In the genomic region with DNA sequence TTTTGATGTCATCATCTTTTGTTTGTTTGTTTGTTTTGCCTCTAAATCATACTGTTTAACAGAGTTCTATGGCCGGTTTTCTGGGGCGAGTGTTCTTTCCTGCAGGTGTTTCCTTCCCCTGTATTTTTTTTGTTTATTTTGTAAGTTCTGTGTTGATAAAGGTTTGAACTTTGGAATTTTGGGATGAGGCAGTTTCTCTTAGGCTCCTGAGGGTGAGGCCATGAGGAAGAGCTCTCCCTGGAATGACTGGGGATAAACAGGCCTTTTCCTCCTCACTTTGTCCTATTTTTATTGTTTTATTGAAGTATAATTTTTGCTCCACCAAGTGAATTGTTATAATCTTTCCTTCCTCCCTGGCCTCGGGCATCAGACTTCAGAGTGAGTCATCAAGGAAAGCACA, we compare ENCODE assay signal across 26 mouse cellular contexts. TPM values are rescaled to one million over a fixed set of nuclear protein-coding genes. Genes with fewer than 3 reads are reported as not detected.
A peak's percentile ranks its signal among the peaks of the same experiment; 100 is the strongest.
DNase-seq lines count a peak whose midpoint lies in the region; ATAC-seq and TF ChIP-seq lines count a peak whose summit lies in the region.
"Had no signal": no experiment of that assay in that cellular context is flagged by ENCODE, and none has a peak within 500 bp of the region (broad histone marks: within the 10 kb centered on the region; RNA-seq: fewer than 3 reads in every experiment).

No protein-coding gene starts in this region.

- H3K36me3 ChIP-seq in stomach, embryonic 16.5 days (ENCODE audit: control insufficient read depth, insufficient read depth, low read length) = peaks cover 19% of the 10 kb centered on the region; the same call in 1 of the 2 replicates
- peaks cover 7% of the 10 kb centered on the region; the same call in 1 of the 2 replicates for H3K36me3 ChIP-seq in stomach, postnatal 0 days (ENCODE audit: control insufficient read depth, insufficient read depth, low read length)
- H3K36me3 ChIP-seq in intestine, embryonic 15.5 days = peaks cover 10% of the 10 kb centered on the region

- H3K27me3 ChIP-seq in stomach, embryonic 16.5 days (ENCODE audit: control insufficient read depth, insufficient read depth, low read length) = no peaks in the 10 kb centered on the region
- H3K27me3 ChIP-seq in stomach, postnatal 0 days (ENCODE audit: control insufficient read depth, insufficient read depth, low read length) = no peaks in the 10 kb centered on the region
- H3K27me3 ChIP-seq in intestine, embryonic 15.5 days (replicated peaks) = no peaks in the 10 kb centered on the region
- H3K27me3 ChIP-seq: embryonic facial prominence, embryonic 12.5 days; embryonic facial prominence, embryonic 15.5 days; heart, embryonic 13.5 days; Patski had no signal

- no peak for TF ChIP-seq CTCF in stomach, postnatal 0 days (IDR thresholded peaks at IDR 0.05; ENCODE audit: low read depth)

- no peak for TF ChIP-seq EP300 in stomach, postnatal 0 days (optimal IDR thresholded peaks at IDR 0.05)

- no peak overlapping the region for H3K9ac ChIP-seq in stomach, embryonic 16.5 days (ENCODE audit: low read length)
- H3K9ac ChIP-seq in stomach, postnatal 0 days (ENCODE audit: low read length) = no peak overlapping the region
- no peak overlapping the region for H3K9ac ChIP-seq in intestine, embryonic 15.5 days
- H3K9ac ChIP-seq: embryonic facial prominence, embryonic 12.5 days; embryonic facial prominence, embryonic 15.5 days; forebrain, postnatal 0 days; heart, embryonic 13.5 days; hindbrain, embryonic 14.5 days had no signal

- H3K9me3 ChIP-seq in stomach, embryonic 16.5 days (replicated peaks; ENCODE audit: control insufficient read depth, low read length) = no peaks in the 10 kb centered on the region
- H3K9me3 ChIP-seq in stomach, postnatal 0 days (ENCODE audit: control insufficient read depth, low read length) = no peaks in the 10 kb centered on the region
- H3K9me3 ChIP-seq in intestine, embryonic 15.5 days = no peaks in the 10 kb centered on the region
- H3K9me3 ChIP-seq: embryonic facial prominence, embryonic 12.5 days; embryonic facial prominence, embryonic 15.5 days; heart, embryonic 10.5 days; heart, embryonic 13.5 days had no signal

- H3K4me3 ChIP-seq in stomach, embryonic 16.5 days (replicated peaks; ENCODE audit: low read length) = no peak overlapping the region
- no peak overlapping the region for H3K4me3 ChIP-seq in stomach, postnatal 0 days (ENCODE audit: low read depth, low read length)
- no peak overlapping the region for H3K4me3 ChIP-seq in intestine, embryonic 15.5 days (replicated peaks)
- H3K4me3 ChIP-seq: embryonic facial prominence, embryonic 12.5 days; embryonic facial prominence, embryonic 15.5 days; gastrocnemius, adult 2 months; heart, embryonic 10.5 days; heart, embryonic 13.5 days had no signal

- no peak overlapping the region for H3K27ac ChIP-seq in stomach, embryonic 16.5 days (ENCODE audit: low read length)
- H3K27ac ChIP-seq in stomach, postnatal 0 days (replicated peaks) = no peak overlapping the region; the same call in 1 of the 2 replicates
- peak overlapping the region; percentile 74; the same call in 1 of the 2 replicates for H3K27ac ChIP-seq in intestine, embryonic 15.5 days
- H3K27ac ChIP-seq: embryonic facial prominence, embryonic 12.5 days; embryonic facial prominence, embryonic 15.5 days; gastrocnemius, adult 2 months; heart, embryonic 10.5 days; heart, embryonic 13.5 days; hindbrain, embryonic 14.5 days; hindbrain, postnatal 0 days had no signal

- 0 out of 2 replicates have a peak, but pooled peaks have one; percentile 21 for ATAC-seq in stomach, embryonic 16.5 days (ENCODE audit: insufficient read depth, low FRiP score)
- no peak for ATAC-seq in stomach, postnatal 0 days (ENCODE audit: low FRiP score, low TSS enrichment)
- ATAC-seq in intestine, embryonic 15.5 days = peak; percentile 86
- ATAC-seq: forebrain, embryonic 14.5 days; forebrain, postnatal 0 days; hindbrain, postnatal 0 days; Patski had no signal

- WGBS in stomach, embryonic 16.5 days = 47% methylated on average over 3 of the region's 3 CpGs
- 45% methylated on average over 3 of the region's 3 CpGs for WGBS in stomach, postnatal 0 days
- WGBS in intestine, embryonic 15.5 days = 47% methylated on average over 3 of the region's 3 CpGs
- WGBS in large intestine, adult 2 months = 27% methylated on average over 3 of the region's 3 CpGs

- DNase-seq in stomach, postnatal 0 days (ENCODE audit: low spot score) = no peak
- DNase-seq in large intestine, adult 2 months (ENCODE audit: low read depth, low spot score) = peak; percentile 87
- DNase-seq in kidney, postnatal 25 days = no peak
- no peak for DNase-seq in left cerebral cortex, adult 18-20 months (ENCODE audit: low spot score in 2 of 2)
- DNase-seq in adrenal gland, postnatal 25 days = no peak
- DNase-seq: adrenal gland, postnatal 10 days; cerebellum, adult 11 months; cerebellum, adult 2 months; cerebellum, adult 9-11 months; cerebellum, postnatal 25 days; forebrain, postnatal 0 days; gastrocnemius, adult 2 months; gastrocnemius, postnatal 14 days; heart, adult 11 months; heart, postnatal 14 days; heart, postnatal 4 days had no signal

- no peaks in the 10 kb centered on the region for H3K4me1 ChIP-seq in stomach, embryonic 16.5 days (ENCODE audit: control insufficient read depth, insufficient read depth, low read length)
- H3K4me1 ChIP-seq in stomach, postnatal 0 days (replicated peaks; ENCODE audit: control insufficient read depth, insufficient read depth) = no peaks in the 10 kb centered on the region
- 0 out of 2 replicates have a peak, but pooled peaks cover 3% of the 10 kb centered on the region for H3K4me1 ChIP-seq in intestine, embryonic 15.5 days (replicated peaks)
- H3K4me1 ChIP-seq: embryonic facial prominence, embryonic 12.5 days; embryonic facial prominence, embryonic 15.5 days; heart, embryonic 10.5 days had no signal

- H3K4me2 ChIP-seq in stomach, embryonic 16.5 days (ENCODE audit: low read depth, low read length) = no peak overlapping the region
- H3K4me2 ChIP-seq in stomach, postnatal 0 days (replicated peaks; ENCODE audit: low read depth) = no peak overlapping the region
- no peak overlapping the region for H3K4me2 ChIP-seq in intestine, embryonic 15.5 days (replicated peaks)
- H3K4me2 ChIP-seq: embryonic facial prominence, embryonic 12.5 days; embryonic facial prominence, embryonic 15.5 days; heart, embryonic 13.5 days; hindbrain, embryonic 14.5 days had no signal

RNA-seq across cellular contexts. Expression of a gene that starts 6.9 kb away (rescaled TPM):
- polyA plus RNA-seq in stomach, embryonic 16.5 days (2015; fragmentation: Nextera tagmentation; extraction: Ambion mirVana) = 49.7 and 51.0 TPM in 2 replicates
- 33.6 and 34.0 TPM in 2 replicates for polyA plus RNA-seq in stomach, postnatal 0 days (2015; fragmentation: Nextera tagmentation; extraction: Ambion mirVana)
- polyA plus RNA-seq in intestine, embryonic 15.5 days (2015; fragmentation: Nextera tagmentation; extraction: Ambion mirVana) = 58.1 and 62.9 TPM in 2 replicates
- polyA plus RNA-seq in large intestine, adult 2 months (2012; rRNA removed) = 10.6 and 11.3 TPM in 2 replicates
- 10 to 100 TPM; 22.9 to 30.1 TPM for total RNA-seq in left cerebral cortex, adult 18-20 months (2021)
- total RNA-seq in adrenal gland, postnatal 25 days (2021) = 39.1 and 48.1 TPM in 2 replicates

RNA-seq across cellular contexts. Expression of a gene that starts 24.2 kb away (rescaled TPM):
- polyA plus RNA-seq in stomach, embryonic 16.5 days (2015; fragmentation: Nextera tagmentation; extraction: Ambion mirVana) = 65.6 and 66.3 TPM in 2 replicates
- polyA plus RNA-seq in stomach, postnatal 0 days (2015; fragmentation: Nextera tagmentation; extraction: Ambion mirVana) = 34.6 and 35.9 TPM in 2 replicates
- 67.2 and 70.0 TPM in 2 replicates for polyA plus RNA-seq in intestine, embryonic 15.5 days (2015; fragmentation: Nextera tagmentation; extraction: Ambion mirVana)
- 23.2 and 31.5 TPM in 2 replicates for polyA plus RNA-seq in large intestine, adult 2 months (2012; rRNA removed)
- 100 to 1,000 TPM in 1 of 2 experiments, 10 to 100 TPM in 1; 97.1 to 102 TPM for total RNA-seq in left cerebral cortex, adult 18-20 months (2021)
- total RNA-seq in adrenal gland, postnatal 25 days (2021) = 128 TPM in 2 replicates
